Mouse (Mus musculus) embryonic facial prominence, embryonic 11.5 days (tissue): ENCODE data around the gene Stpg2. TPM values are rescaled to one million over a fixed set of nuclear protein-coding genes. Genes with fewer than 3 reads are reported as not detected.
"Not testable (repeated sequence)": the region's sequence is repeated elsewhere in the genome, so short reads cannot be mapped to it uniquely, and the experiment has no call there.

Experiments
- ATAC-seq: fragments of 200-750 bp; cut with Nextera tagmentation; replicated peaks from 2 replicates; pipeline ENCODE4 v1.8.0; 2017; ENCODE audit warnings: low read depth; ENCODE audit not compliant: insufficient number of reproducible peaks, low FRiP score, low TSS enrichment
- DNase-seq: peaks from one replicate; pipeline ENCODE4 v3.0.0-alpha.2; 2015; ENCODE audit warnings: low spot score
- H3K27ac ChIP-seq: fragments of 300-500 bp; sonication (generic); replicated peaks from 2 replicates; pipeline ENCODE4 v1.5.1; 2014; ENCODE audit warnings: mild to moderate bottlenecking, low read depth, low read length, control low read depth
- H3K27me3 ChIP-seq: fragments of 300-500 bp; sonication (generic); 2 replicates; pipeline ENCODE4 v1.6.1; 2014; ENCODE audit warnings: mild to moderate bottlenecking, low read length, moderate library complexity, mixed read lengths; ENCODE audit not compliant: control insufficient read depth, insufficient read depth
- H3K36me3 ChIP-seq: fragments of 300-500 bp; sonication (generic); replicated peaks from 2 replicates; pipeline ENCODE4 v1.6.1; 2014; ENCODE audit warnings: low read depth, mild to moderate bottlenecking, low read length, moderate library complexity, mixed read lengths; ENCODE audit not compliant: control insufficient read depth, insufficient read depth
- H3K4me1 ChIP-seq: fragments of 300-500 bp; sonication (generic); 2 replicates; pipeline ENCODE4 v1.6.1; 2014; ENCODE audit warnings: low read length, mixed read lengths; ENCODE audit not compliant: control insufficient read depth, insufficient read depth
- H3K4me2 ChIP-seq: fragments of 300-500 bp; sonication (generic); 2 replicates; pipeline ENCODE4 v1.6.1; 2014; ENCODE audit warnings: low read depth, mild to moderate bottlenecking, control low read depth, low read length, moderate library complexity
- H3K4me3 ChIP-seq: fragments of 300-500 bp; sonication (generic); 2 replicates; pipeline ENCODE4 v1.5.1; 2014; ENCODE audit warnings: low read depth, low read length, control low read depth
- H3K9ac ChIP-seq: fragments of 300-500 bp; sonication (generic); replicated peaks from 2 replicates; pipeline ENCODE4 v1.6.1; 2014; ENCODE audit warnings: mild to moderate bottlenecking, control low read depth, low read length
- H3K9me3 ChIP-seq: fragments of 300-500 bp; sonication (generic); replicated peaks from 2 replicates; pipeline ENCODE4 v1.6.1; 2016; ENCODE audit warnings: mild to moderate bottlenecking, low read length, inconsistent platforms, mixed read lengths; ENCODE audit not compliant: control insufficient read depth
- WGBS: fragments of 180-500 bp; shearing (Covaris S2); extraction: QIAGEN DNeasy Blood & Tissue Kit; methylation state at CpG from one replicate; pipeline ENCODE4 v1.1.7; 2014; 5-methylcytosine and 5-hydroxymethylcytosine counted together
- polyA plus RNA-seq: library from polyadenylated mRNA; unstranded; fragments of >200 nt; fragmentation: Nextera tagmentation; extraction: Ambion mirVana; gene quantifications from 2 replicates; pipeline ENCODE4 v1.2.1, GENCODE M21; 2014

The Stpg2 gene
- polyA plus RNA-seq, 1 experiment from 2014 or later = not detected

DNA sequence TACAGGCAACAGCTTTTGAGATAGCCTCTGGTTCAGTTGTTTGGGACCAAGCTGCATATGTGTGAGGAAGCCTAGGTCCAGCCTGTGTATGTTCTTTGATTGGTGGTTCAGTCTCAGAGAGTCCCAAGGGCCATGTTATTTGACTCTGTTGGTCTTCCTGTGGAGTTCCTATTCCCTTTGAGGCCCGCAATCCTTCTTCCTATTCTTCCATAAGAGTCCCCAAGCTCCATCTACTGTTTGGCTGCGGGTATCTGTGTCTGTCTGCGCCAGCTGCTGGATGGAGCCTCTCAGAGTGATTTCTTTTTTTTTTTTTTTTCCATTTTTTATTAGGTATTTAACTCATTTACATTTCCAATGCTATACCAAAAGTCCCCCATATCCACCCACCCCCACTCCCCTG lies 498.7 kb downstream of the Stpg2 start:
- not testable (repeated sequence) for H3K4me2 ChIP-seq, H3K9ac ChIP-seq, H3K9me3 ChIP-seq, H3K27ac ChIP-seq, H3K4me3 ChIP-seq, H3K27me3 ChIP-seq, DNase-seq, ATAC-seq, H3K4me1 ChIP-seq, H3K36me3 ChIP-seq
- 83% methylated on average over 3 of the region's 3 CpGs for WGBS

DNA sequence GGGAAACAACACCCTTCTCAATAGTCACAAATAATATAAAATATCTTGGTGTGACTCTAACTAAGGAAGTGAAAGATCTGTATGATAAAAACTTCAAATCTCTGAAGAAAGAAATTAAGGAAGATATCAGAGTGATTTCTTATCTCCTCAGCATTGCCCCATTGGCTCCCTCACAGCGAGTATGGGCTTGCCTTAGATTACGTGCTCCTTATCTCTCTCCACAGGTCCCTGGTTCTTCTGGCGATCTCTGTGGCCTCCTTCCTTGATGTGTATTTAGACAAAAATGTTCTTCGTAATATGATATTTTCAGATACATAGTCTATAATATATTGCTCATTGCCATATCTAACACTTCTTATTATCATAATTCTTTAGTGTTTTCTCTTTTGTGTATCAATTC lies 501.9 kb downstream of the Stpg2 start:
- H3K4me1 ChIP-seq, DNase-seq, H3K4me2 ChIP-seq, H3K9ac ChIP-seq, H3K9me3 ChIP-seq, H3K4me3 ChIP-seq, H3K27ac ChIP-seq, ATAC-seq, H3K36me3 ChIP-seq, H3K27me3 ChIP-seq: not testable (repeated sequence)
- WGBS = 95% methylated on average over 4 of the region's 4 CpGs

DNA sequence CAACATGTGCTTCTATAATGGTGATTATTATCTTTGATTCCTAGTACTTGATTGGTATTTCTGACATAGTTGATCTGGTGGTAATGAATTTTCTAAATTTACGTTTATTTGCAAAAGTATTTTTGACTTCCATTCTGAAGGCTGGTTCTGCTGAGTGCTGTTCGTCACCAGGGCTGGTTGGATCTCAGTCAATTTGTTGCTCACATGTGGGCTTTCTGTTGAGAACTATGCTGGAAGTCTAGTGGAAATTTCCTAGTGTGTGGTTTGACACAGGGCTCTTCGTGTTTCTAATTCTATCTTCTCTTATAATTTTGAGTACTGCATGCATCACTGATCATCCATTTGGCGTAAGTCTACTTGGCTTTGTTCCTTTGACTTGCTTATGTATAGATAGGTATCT lies 504.3 kb downstream of the Stpg2 start:
- 86% methylated on average over 4 of the region's 4 CpGs for WGBS
- Histone ChIP-seq H3K4me1 (no peaks in the 10 kb centered on the region), H3K36me3 (no peaks in the 10 kb centered on the region), H3K27ac (no peak overlapping the region), H3K9ac (no peak overlapping the region), H3K4me3 (no peak overlapping the region), H3K4me2 (no peak overlapping the region), H3K27me3 (no peaks in the 10 kb centered on the region), H3K9me3 (no peaks in the 10 kb centered on the region)
- DNase-seq (no peak), ATAC-seq (no peak)

DNA sequence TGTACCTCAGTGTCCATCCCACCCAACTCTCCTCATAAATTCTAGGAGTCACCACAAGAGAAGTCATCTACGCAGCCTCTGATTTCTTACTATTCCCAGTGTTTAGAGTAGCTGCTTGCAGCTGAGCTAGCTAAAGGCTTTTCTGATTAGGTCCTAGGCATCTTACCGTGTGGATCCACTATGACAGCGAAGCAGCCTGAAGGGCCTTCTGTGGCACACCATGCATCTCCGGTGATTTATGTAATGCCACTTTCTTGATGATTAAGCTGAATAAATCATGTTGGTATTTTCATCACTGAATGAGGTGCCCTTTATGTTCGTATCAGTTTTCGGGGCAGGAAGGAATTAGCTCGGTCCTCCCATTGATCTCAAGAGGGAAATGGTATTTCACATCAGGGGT lies 523.3 kb downstream of the Stpg2 start:
- no peaks in the 10 kb centered on the region for H3K27me3 ChIP-seq
- no peak overlapping the region for H3K4me3 ChIP-seq
- WGBS = 88% methylated on average over 7 of the region's 7 CpGs
- no peaks in the 10 kb centered on the region for H3K4me1 ChIP-seq
- H3K27ac ChIP-seq = no peak overlapping the region
- ATAC-seq = no peak
- no peak overlapping the region for H3K4me2 ChIP-seq
- H3K9me3 ChIP-seq = no peaks in the 10 kb centered on the region
- no peak for DNase-seq
- H3K9ac ChIP-seq = no peak overlapping the region
- H3K36me3 ChIP-seq = no peaks in the 10 kb centered on the region

DNA sequence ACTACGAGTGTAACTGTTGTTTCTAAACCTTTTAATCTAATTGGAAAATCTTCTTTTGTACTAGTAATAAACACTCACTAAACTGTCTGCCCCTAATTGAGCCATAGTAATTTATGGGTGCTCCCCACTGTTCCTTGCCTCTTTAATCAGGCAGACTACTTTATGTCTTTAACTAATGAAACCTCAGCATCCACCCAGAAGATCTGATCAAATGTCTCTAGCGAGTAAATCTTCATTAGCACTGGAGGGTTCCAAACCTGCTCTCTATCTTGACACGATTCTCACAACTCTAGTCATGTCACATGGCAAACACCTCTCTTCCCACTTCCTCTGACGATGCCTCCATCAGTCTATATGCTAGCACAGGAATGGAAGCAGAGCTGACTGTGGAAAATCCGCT lies 523.8 kb downstream of the Stpg2 start:
- no peaks in the 10 kb centered on the region for H3K9me3 ChIP-seq
- H3K4me2 ChIP-seq = no peak overlapping the region
- 80% methylated on average over 5 of the region's 5 CpGs for WGBS
- ATAC-seq = no peak
- no peaks in the 10 kb centered on the region for H3K27me3 ChIP-seq
- no peak overlapping the region for H3K9ac ChIP-seq
- DNase-seq = no peak
- H3K4me1 ChIP-seq = no peaks in the 10 kb centered on the region
- H3K4me3 ChIP-seq = no peak overlapping the region
- no peak overlapping the region for H3K27ac ChIP-seq
- no peaks in the 10 kb centered on the region for H3K36me3 ChIP-seq

DNA sequence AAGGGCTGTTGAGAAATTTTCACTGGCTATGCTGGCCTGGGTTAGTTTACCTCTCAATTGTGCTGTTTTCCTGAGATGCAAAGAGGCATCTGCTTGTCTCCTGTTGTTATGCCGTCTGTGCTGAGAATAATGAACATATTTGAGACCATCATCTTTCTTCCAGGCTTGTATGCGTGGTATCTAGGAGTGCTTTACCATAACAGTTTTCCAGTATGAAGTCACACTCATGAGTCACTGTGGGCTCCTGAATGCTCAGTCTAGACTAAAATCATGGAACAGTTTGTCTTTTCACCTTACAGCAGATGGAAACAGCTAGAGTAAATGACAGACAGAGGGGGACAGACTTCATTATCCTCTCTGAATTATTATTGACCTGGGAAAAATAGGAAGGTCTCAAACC lies 527.7 kb downstream of the Stpg2 start:
- Histone ChIP-seq H3K9ac (no peak overlapping the region), H3K27me3 (no peaks in the 10 kb centered on the region), H3K4me1 (no peaks in the 10 kb centered on the region), H3K4me2 (no peak overlapping the region), H3K36me3 (no peaks in the 10 kb centered on the region), H3K9me3 (no peaks in the 10 kb centered on the region), H3K27ac (no peak overlapping the region), H3K4me3 (no peak overlapping the region)
- no peak for DNase-seq
- no peak for ATAC-seq
- WGBS = 80% methylated on average over 2 of the region's 2 CpGs

DNA sequence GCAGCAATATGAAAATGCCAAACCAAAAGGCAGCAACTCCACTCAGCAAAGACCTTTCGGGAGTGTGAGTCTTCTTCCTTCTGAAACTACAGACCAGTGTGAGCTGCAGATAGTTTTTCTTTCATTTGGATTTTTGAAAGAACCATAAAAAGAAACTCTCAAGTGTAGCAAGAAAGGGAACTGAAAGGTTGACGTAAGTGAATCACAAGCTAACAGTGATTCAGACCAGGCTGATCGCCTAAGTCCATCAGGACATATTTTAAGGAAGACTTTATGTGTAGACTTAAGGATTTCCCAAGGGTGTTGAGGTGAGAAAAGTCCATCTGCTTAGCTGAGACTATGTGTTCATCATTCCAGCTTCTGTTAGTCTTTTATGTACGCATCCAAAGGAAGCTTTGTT lies 533.9 kb downstream of the Stpg2 start:
- Histone ChIP-seq H3K9me3 (no peaks in the 10 kb centered on the region), H3K9ac (no peak overlapping the region), H3K27ac (no peak overlapping the region), H3K4me2 (no peak overlapping the region), H3K27me3 (no peaks in the 10 kb centered on the region), H3K36me3 (no peaks in the 10 kb centered on the region), H3K4me1 (no peaks in the 10 kb centered on the region), H3K4me3 (no peak overlapping the region)
- ATAC-seq = no peak
- no peak for DNase-seq
- 90% methylated on average over 4 of the region's 4 CpGs for WGBS
